Mouse (Mus musculus): ENCODE measurements around the gene Gsk3a. TPM values are rescaled to one million over a fixed set of nuclear protein-coding genes. Genes with fewer than 3 reads are reported as not detected.
A peak's percentile ranks its signal among the peaks of the same experiment; 100 is the strongest.

The Gsk3a gene
- total RNA-seq, 2 experiments from 2014 or later = 93.3 to 96.7 TPM

DNA sequence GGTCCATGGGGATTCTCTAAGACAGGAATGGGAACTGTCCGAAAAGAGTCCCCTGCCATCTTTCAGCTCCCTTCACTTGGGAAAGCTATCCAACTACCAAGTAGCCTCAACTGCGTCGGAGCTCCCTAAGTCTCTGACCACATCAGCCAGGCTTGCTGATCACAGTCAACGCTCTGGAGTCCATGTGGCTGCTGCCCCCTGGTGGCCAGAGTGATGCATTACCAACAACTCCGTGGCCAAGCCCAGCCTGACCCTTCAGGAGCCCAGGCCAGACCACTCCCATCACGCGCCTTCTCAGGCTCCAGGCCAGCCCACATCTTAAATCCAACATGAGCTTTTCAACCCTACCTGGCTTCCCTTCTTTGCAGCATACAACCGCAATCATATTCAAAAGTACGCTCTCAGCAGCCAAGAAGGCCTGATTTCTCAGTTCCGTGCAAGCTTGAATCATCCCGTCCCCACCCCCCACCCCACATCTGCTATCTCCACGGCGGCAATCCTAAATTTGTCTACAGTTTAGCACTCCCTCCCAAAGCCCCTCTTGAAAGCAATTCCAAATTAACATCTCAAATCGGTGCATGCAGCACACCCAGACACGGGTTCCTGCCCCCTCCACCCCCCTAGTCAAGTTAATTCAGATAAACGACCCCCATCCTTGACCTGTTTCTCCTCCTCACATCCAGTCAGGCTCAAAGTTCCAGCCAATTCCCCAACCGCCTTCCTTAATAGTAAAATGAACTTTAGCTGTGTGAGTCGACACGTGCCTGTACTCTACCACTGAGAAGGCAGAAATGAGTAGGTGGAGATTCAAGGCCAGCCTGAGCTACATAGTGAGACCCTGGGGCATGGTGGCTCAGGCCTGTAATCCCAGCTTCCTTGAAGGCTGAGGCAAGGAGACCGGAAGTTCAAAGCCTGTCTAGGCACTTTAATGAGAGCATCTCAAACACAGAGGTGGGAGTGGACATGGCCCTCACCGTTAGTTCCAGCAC, 49.7 kb downstream of the Gsk3a start:
- peak; percentile 86 to 91 for DNase-seq

DNA sequence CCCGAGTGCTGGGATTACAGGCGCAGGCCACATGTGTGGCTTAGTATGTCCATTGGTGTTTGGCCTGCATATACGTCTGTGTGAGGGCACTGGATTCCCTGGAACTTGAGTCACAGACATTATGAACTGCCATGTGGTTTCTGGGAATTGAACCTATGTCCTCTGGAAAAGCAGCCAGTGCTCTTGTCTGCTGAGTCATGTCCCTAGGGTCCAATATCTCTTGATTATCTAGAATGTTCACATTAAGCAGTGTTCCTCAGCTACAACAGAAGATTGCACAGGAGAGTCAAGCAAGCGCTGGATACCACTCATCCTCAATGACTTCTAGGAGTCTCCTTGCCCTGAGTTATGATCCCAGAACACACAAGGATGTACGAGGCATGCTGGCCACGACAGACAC, 53.6 kb downstream of the Gsk3a start:
- DNase-seq = no peak

DNA sequence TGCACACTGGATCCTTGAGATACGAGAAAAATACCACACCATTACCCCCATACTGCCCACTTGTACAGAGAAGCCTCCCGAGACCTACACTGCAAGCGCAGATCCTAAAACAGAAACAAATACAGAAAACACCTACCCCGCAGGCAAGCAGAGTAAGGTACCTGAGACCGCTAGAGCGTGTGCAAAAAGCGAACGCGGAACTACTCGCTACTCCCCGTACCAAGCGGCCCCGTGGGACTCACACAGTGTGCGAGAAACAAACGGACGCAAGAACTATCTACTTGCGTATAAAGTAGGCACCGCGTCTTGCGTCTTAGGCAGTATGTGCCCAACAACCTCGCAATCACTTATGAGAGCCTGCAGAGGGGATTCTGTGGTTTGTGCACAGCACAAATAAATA, 55.8 kb downstream of the Gsk3a start:
- DNase-seq = no peak

DNA sequence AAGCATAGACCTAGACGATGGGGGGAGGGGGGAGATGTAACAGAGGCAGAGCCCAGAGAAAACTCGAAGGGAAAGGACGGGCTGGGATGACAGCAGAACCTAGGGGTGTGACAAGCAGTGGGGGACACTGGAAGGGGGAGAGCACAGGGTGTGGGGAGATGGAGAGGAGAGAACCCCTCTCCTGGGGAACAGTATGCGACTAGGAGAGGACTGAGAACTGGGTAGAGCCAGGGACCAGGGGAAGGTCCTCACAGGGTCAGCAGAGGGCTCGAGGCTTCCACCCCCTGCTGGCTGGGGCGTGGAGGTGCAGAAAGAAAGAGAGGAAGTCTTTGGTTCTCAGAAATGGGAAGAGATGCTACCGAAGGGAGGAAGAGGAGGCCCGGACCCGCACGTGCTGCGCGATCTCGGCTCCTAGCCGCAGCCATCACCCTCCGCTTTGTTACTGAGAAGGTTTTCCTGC, 56.3 kb downstream of the Gsk3a start:
- peak; percentile 37 to 63 for DNase-seq

DNA sequence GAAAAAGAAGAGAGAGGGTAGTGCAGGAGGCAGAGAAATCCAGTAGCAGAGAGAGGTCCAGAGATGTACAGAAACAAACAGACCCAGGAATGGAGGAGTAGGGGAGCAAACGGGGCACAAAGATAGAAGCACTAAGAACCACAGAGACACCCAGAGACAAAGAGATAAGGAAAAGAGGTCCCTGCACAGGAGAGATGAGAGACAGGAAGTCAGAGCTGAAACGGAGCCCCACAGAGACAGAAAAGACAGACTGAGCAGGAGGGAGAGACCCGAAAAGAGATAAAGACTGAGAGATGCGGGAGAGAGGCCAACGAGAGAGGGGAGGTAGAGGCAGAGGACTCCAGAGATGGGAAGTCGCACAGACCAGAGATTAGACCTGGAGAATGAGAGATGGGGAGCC, 57.1 kb downstream of the Gsk3a start:
- no peak for DNase-seq

DNA sequence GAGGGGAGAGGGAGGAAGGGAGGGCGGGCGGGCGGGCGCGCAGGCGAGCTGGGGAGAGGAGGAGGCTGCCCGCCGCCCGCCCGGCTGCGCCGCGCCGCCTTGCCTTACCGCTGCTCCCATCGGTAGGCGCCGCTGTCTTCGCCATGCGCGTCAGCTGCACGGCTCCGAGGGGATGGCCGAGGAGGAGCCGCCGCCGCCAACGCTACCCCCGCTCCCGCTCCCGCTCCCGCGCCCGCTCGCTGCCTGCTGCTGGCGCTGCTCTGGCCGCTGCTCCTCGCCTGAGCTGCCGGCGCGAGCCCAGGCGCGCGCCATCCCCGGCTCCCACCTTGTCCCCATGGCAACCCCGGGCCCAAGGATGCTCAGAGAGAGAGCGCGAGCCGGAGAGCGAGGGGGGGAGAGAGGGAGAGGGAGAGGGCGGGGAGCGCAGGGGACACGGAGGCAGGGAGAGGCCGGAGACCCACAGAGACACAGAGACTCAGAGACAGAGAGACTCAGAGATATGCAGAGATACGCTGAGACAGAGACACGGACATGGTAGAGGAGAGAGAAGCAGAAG, 58.0 kb downstream of the Gsk3a start, which contains the start of gene Pou2f2:
TSS of gene Pou2f2 (minus strand) at position 121 of the 556 bp plus-strand sequence.
- peak; percentile 77 to 80 for DNase-seq

DNA sequence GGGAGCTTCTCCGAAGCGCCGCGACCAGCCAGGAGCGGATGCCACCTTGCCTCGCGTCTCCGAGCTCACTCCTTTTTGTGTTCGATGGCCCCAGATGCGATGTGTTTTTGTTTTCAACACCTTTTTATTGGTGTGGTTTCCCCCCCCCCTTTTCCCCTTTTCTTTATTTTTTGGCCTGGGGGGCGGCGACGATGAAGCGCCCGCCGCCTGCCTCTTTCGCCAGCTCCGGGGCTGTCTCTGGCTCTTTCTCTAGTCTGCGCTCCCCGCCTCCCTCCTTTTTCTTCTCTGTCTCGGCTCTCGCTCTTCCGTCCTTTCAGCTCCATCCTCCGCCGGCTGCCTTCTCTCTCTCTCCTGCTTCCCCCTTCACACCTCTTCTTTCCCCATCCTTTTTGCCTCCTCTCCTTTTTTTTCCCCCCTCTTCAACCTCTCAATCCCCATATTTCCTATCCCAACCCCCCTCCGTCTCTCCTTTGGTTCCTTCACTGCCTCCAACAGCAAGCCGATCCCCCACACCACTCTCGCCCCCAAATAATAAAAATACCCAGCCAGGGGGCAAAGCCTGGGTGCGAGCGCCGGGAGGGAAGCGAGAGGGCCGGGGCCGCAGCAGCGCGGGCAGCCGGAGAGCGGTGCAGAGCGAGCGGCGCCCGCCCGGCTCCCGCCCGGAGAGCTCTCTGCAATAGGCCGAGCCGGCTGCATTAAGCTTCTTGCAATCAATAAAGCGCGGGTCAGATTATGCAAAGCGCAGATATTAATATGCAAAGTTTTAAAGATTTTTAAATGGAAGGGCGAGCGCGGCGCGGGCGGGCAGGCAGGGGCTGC, 58.7 kb downstream of the Gsk3a start:
- DNase-seq = no peak

DNA sequence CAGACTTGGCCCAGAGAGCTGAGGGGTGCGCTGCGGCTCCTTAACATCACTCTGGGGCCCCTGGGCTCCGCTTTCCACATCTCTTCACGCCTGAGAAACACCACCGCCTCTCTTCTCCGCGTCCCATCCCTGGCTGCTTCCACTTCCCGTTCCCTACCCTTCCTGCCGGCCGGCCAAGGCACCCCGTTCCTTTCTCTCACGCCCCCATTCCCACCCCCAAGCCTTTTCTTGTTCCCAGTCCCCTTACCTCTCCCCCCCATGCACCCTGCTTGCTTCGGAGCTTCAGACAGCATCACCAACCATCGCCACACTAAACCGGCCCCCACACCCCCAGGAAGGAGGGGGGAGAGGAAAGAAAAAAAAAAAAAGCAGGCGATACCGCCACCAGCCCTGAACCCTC, 59.3 kb downstream of the Gsk3a start:
- DNase-seq = no peak

Small RNA genes within 50 kb of the gene (microRNA-seq; reads per million reads assigned to microRNA genes)
- gene Mir7048 = not detected

Other genes starting within 250 kb of the Gsk3a start
- gene Atp1a3, start 231.9 kb downstream of the Gsk3a start, total RNA-seq (2021) = 100 to 1,000 TPM in 1 of 2 experiments, 10 to 100 TPM in 1; 69.6 to 106 TPM
- gene Grik5, start 165.5 kb downstream of the Gsk3a start, total RNA-seq (2021) = 10 to 100 TPM; 13.4 to 16.9 TPM
- 10 to 100 TPM; 20.6 to 20.9 TPM for gene Zfp574, start 165.3 kb downstream of the Gsk3a start, total RNA-seq (2021)
- 1 to 10 TPM in 1 of 2 experiments, under 1 TPM in 1; 0.86 to 1.3 TPM for gene Pou2f2, start 58.1 kb downstream of the Gsk3a start, total RNA-seq (2021)
- gene Dedd2, start 17.2 kb downstream of the Gsk3a start, total RNA-seq (2021) = 10 to 100 TPM; 16.7 to 17.7 TPM
- 1 to 10 TPM; 9.3 to 9.4 TPM for gene Zfp526, start 16.4 kb downstream of the Gsk3a start, total RNA-seq (2021)
- 10 to 100 TPM; 25.4 to 40.9 TPM for gene Erf, start 12.9 kb upstream of the Gsk3a start, total RNA-seq (2021)
- gene Cic, start 29.9 kb upstream of the Gsk3a start, total RNA-seq (2021) = 100 to 1,000 TPM in 1 of 2 experiments, 10 to 100 TPM in 1; 94.8 to 116 TPM
- gene Pafah1b3, start 60.1 kb upstream of the Gsk3a start, total RNA-seq (2021) = 10 to 100 TPM; 32.7 to 34.0 TPM
- not detected for gene Prr19, start 63.6 kb upstream of the Gsk3a start, total RNA-seq (2021)
- 1 to 10 TPM; 1.5 to 1.6 TPM for gene Tmem145, start 68.3 kb upstream of the Gsk3a start, total RNA-seq (2021)
- 10 to 100 TPM; 43.7 to 51.3 TPM for gene Megf8, start 79.3 kb upstream of the Gsk3a start, total RNA-seq (2021)
- gene Cnfn, start 131.9 kb upstream of the Gsk3a start, total RNA-seq (2021) = not detected
- gene Lipe, start 160.9 kb upstream of the Gsk3a start, total RNA-seq (2021) = 100 to 1,000 TPM; 342 to 355 TPM
- not detected for gene Cxcl17, start 175.0 kb upstream of the Gsk3a start, total RNA-seq (2021)
- 10 to 100 TPM in 1 of 2 experiments, 1 to 10 TPM in 1; 9.6 to 19.9 TPM for gene Ceacam1, start 239.8 kb upstream of the Gsk3a start, total RNA-seq (2021)

Data from adrenal gland, postnatal 36 days (tissue).